ENCODE assay signal across 8 mouse cellular contexts in genomic region chr6:72898244-72899200, GRCm38 (mm10). TPM values are rescaled to one million over a fixed set of nuclear protein-coding genes. Genes with fewer than 3 reads are reported as not detected.
DNase-seq lines count a peak whose midpoint lies in the region; ATAC-seq and TF ChIP-seq lines count a peak whose summit lies in the region.

No protein-coding gene starts in this region.

- peaks cover 0 to 10% of the 10 kb centered on the region in 2 experiments; a peak in 2 of 4 replicates for H3K4me1 ChIP-seq in MEL (ENCODE audit: control insufficient read depth in 1 of 2, insufficient read depth in 2 of 2, low read length in 2 of 2)
- peaks cover 32% of the 10 kb centered on the region for H3K4me1 ChIP-seq in forebrain, embryonic 16.5 days (replicated peaks; ENCODE audit: control insufficient read depth, insufficient read depth, low read length)
- H3K4me1 ChIP-seq in hindbrain, embryonic 10.5 days (replicated peaks): peaks cover 38% of the 10 kb centered on the region

- peak overlapping the region; percentile 100 for H3K9ac ChIP-seq in MEL (ENCODE audit: control insufficient read depth, low read depth, low read length, poor library complexity, severe bottlenecking)
- H3K9ac ChIP-seq in forebrain, embryonic 16.5 days (replicated peaks; ENCODE audit: low read depth, low read length): peak overlapping the region; percentile 99

- no peak for TF ChIP-seq CTCF in MEL (IDR thresholded peaks at IDR 0.05 in 2 of 3, conservative IDR thresholded peaks at IDR 0.05 in 1 of 3; ENCODE audit: control insufficient read depth in 1 of 3, insufficient read depth in 1 of 3, low read depth in 2 of 3, low read length in 3 of 3, poor library complexity in 1 of 3, severe bottlenecking in 1 of 3)

- no peak for TF ChIP-seq RAD21 in MEL (IDR thresholded peaks at IDR 0.05; ENCODE audit: low read depth, low read length)

- no peak for TF ChIP-seq EP300 in MEL (IDR thresholded peaks at IDR 0.05; ENCODE audit: low read depth in 1 of 2, low read length in 2 of 2)

- ATAC-seq in forebrain, embryonic 16.5 days: peak; percentile 60

- peaks cover 6 to 20% of the 10 kb centered on the region in 2 experiments for H3K36me3 ChIP-seq in MEL (ENCODE audit: control insufficient read depth in 1 of 2, insufficient read depth in 2 of 2, low read length in 2 of 2)
- H3K36me3 ChIP-seq in forebrain, embryonic 16.5 days (ENCODE audit: control insufficient read depth, insufficient read depth): no peaks in the 10 kb centered on the region
- peaks cover 17% of the 10 kb centered on the region; the same call in 1 of the 2 replicates for H3K36me3 ChIP-seq in hindbrain, embryonic 10.5 days

- H3K27ac ChIP-seq in MEL (ENCODE audit: control insufficient read depth, low read depth, low read length): peak overlapping the region; percentile 68
- peak overlapping the region; percentile 96 for H3K27ac ChIP-seq in forebrain, embryonic 16.5 days (ENCODE audit: low read length)
- peak overlapping the region; percentile 99 for H3K27ac ChIP-seq in hindbrain, embryonic 10.5 days

- peak overlapping the region; percentile 78 to 88 for H3K4me3 ChIP-seq in MEL (ENCODE audit: control insufficient read depth in 1 of 2, insufficient read depth in 1 of 2, low read depth in 2 of 2, low read length in 2 of 2)
- peak overlapping the region; percentile 96 for H3K4me3 ChIP-seq in forebrain, embryonic 16.5 days (replicated peaks; ENCODE audit: low read length)
- peak overlapping the region; percentile 97 for H3K4me3 ChIP-seq in hindbrain, embryonic 10.5 days

- under 1% methylated on average over 71 of the region's 71 CpGs for WGBS in forebrain, embryonic 16.5 days
- WGBS in hindbrain, embryonic 10.5 days: under 1% methylated on average over 71 of the region's 71 CpGs

- TF ChIP-seq POLR2A in MEL (IDR thresholded peaks at IDR 0.05; ENCODE audit: control insufficient read depth in 1 of 2, insufficient read depth in 1 of 2, low read depth in 1 of 2, low read length in 2 of 2, poor library complexity in 1 of 2): no peak

- H3K79me2 ChIP-seq in MEL (ENCODE audit: control insufficient read depth, insufficient read depth, low read length, poor library complexity): peaks cover 66% of the 10 kb centered on the region

- peak; percentile 53 for DNase-seq in MEL (ENCODE audit: low read depth, low spot score)
- DNase-seq in cerebellum, adult 18-20 months: peak; percentile 56 to 74
- DNase-seq in hindbrain, embryonic 10.5 days (ENCODE audit: low spot score): peak; percentile 63
- peak; percentile 39 to 45 for DNase-seq in layer of hippocampus, postnatal 25 days (ENCODE audit: extremely low spot score in 1 of 2, low spot score in 1 of 2)
- DNase-seq in lung, postnatal 4 days: peak; percentile 78 to 81
- peak; percentile 14 for DNase-seq in retina, postnatal 7 days (ENCODE audit: low read depth, low spot score)
- peak; percentile 41 to 57 for DNase-seq in urinary bladder, adult 18-20 months (ENCODE audit: low spot score in 2 of 2)

- peak overlapping the region; percentile 79 for H3K4me2 ChIP-seq in forebrain, embryonic 16.5 days (ENCODE audit: low read length)

- H3K27me3 ChIP-seq in MEL (ENCODE audit: control insufficient read depth in 1 of 2, insufficient read depth in 2 of 2, low read length in 2 of 2): no peaks in the 10 kb centered on the region
- H3K27me3 ChIP-seq in forebrain, embryonic 16.5 days (replicated peaks; ENCODE audit: control insufficient read depth, insufficient read depth, low read length): no peaks in the 10 kb centered on the region
- no peaks in the 10 kb centered on the region for H3K27me3 ChIP-seq in hindbrain, embryonic 10.5 days (ENCODE audit: insufficient read depth, poor library complexity, severe bottlenecking)

- H3K9me3 ChIP-seq in MEL (replicated peaks; ENCODE audit: insufficient read depth, low read length): no peaks in the 10 kb centered on the region
- no peaks in the 10 kb centered on the region for H3K9me3 ChIP-seq in forebrain, embryonic 16.5 days (ENCODE audit: control insufficient read depth, low read length)
- H3K9me3 ChIP-seq in hindbrain, embryonic 10.5 days: no peaks in the 10 kb centered on the region

TF ChIP-seq in MEL, 35 proteins besides CTCF, POLR2A, EP300 and RAD21:
- TF ChIP-seq MAZ (IDR thresholded peaks at IDR 0.05; ENCODE audit: low read depth, low read length): 0 out of 2 replicates have a peak, but pooled peaks have one; percentile 27
- no peak for TF ChIP-seq USF2 (IDR thresholded peaks at IDR 0.05; ENCODE audit: borderline replicate concordance in 1 of 2, insufficient read depth in 1 of 2, low read depth in 1 of 2, low read length in 2 of 2)
- TF ChIP-seq BHLHE40 (IDR thresholded peaks at IDR 0.05; ENCODE audit: borderline replicate concordance, low read depth, low read length): no peak
- TF ChIP-seq CHD1 (IDR thresholded peaks at IDR 0.05; ENCODE audit: low read depth, low read length): 0 out of 2 replicates have a peak, but pooled peaks have one; percentile 1
- peak; percentile 99 for TF ChIP-seq UBTF (IDR thresholded peaks at IDR 0.05; ENCODE audit: borderline replicate concordance, insufficient read depth, low read depth, low read length)
- TF ChIP-seq MAX (IDR thresholded peaks at IDR 0.05; ENCODE audit: low read length): 0 out of 2 replicates have a peak, but pooled peaks have one; percentile 10
- 0 out of 2 replicates have a peak, but pooled peaks have one; percentile 6 for TF ChIP-seq HCFC1 (IDR thresholded peaks at IDR 0.05; ENCODE audit: low read depth, low read length)
- peak; percentile 52 for TF ChIP-seq SIN3A (IDR thresholded peaks at IDR 0.05; ENCODE audit: low read length)
- no peak for TF ChIP-seq ZMIZ1 (IDR thresholded peaks at IDR 0.05; ENCODE audit: low read depth, low read length)

RNA-seq across cellular contexts. Expression of gene Kcmf1, which starts 1.3 kb away (rescaled TPM):
- 77.0 and 92.4 TPM in 2 replicates for total RNA-seq in MEL (2012; rRNA removed)
- 100 to 1,000 TPM; 133 to 195 TPM for polyA plus RNA-seq in MEL (2012; ENCODE audit: insufficient read depth in 1 of 2, insufficient read length in 2 of 2, low read depth in 1 of 2, low replicate concordance in 2 of 2, missing spikeins in 1 of 2)
- polyA plus RNA-seq in forebrain, embryonic 16.5 days (2015; fragmentation: Nextera tagmentation; extraction: Ambion mirVana): 31.1 and 31.7 TPM in 2 replicates
- 24.2 and 28.7 TPM in 2 replicates for polyA plus RNA-seq in hindbrain, embryonic 10.5 days (2016; fragmentation: Nextera tagmentation; extraction: Ambion mirVana)
- total RNA-seq in layer of hippocampus, postnatal 25 days (2021): 10 to 100 TPM; 60.1 to 65.6 TPM

Comparison
In these comparisons a context has a peak if more than half of its experiments do, and no peak if none do; other contexts are left out.
1. Peak in every context shown above with its lines: DNase-seq, ATAC-seq, H3K4me3 ChIP-seq and H3K27ac ChIP-seq.
2. DNase-seq: peak in every context shown above with its lines; median percentile 80 in lung, postnatal 4 days; 65 in cerebellum, adult 18-20 months; 63 in hindbrain, embryonic 10.5 days; 53 in MEL; 49 in urinary bladder, adult 18-20 months; 42 in layer of hippocampus, postnatal 25 days; 14 in retina, postnatal 7 days.